Mouse (Mus musculus) embryonic facial prominence, embryonic 10.5 days (tissue): ENCODE measurements around the gene Cma1. TPM values are rescaled to one million over a fixed set of nuclear protein-coding genes. Genes with fewer than 3 reads are reported as not detected.

ENCODE experiments used
- DNase-seq: peaks from one replicate; pipeline ENCODE4 v3.0.0-alpha.2; 2017; ENCODE audit warnings: low spot score
- H3K27ac ChIP-seq: fragments of 300-500 bp; sonication (generic); replicated peaks from 2 replicates; pipeline ENCODE4 v1.5.1; 2016; ENCODE audit warnings: mild to moderate bottlenecking
- H3K27me3 ChIP-seq: fragments of 300-500 bp; sonication (generic); replicated peaks from 2 replicates; pipeline ENCODE4 v1.6.1; 2016; ENCODE audit warnings: low read depth, mild to moderate bottlenecking; ENCODE audit not compliant: poor library complexity, severe bottlenecking
- H3K36me3 ChIP-seq: fragments of 300-500 bp; sonication (generic); replicated peaks from 2 replicates; pipeline ENCODE4 v1.6.1; 2016; ENCODE audit warnings: mild to moderate bottlenecking, moderate library complexity
- H3K4me1 ChIP-seq: fragments of 300-500 bp; sonication (generic); 2 replicates; pipeline ENCODE4 v1.6.1; 2016
- H3K4me3 ChIP-seq: fragments of 300-500 bp; sonication (generic); 2 replicates; pipeline ENCODE4 v1.5.1; 2016; ENCODE audit warnings: mild to moderate bottlenecking, moderate library complexity
- H3K9me3 ChIP-seq: fragments of 300-500 bp; sonication (generic); 2 replicates; pipeline ENCODE4 v1.6.1; 2016; ENCODE audit warnings: mild to moderate bottlenecking
- WGBS: fragments of 180-500 bp; shearing (Covaris S2); methylation state at CpG from one replicate; pipeline ENCODE4 v1.1.7; 2016; 5-methylcytosine and 5-hydroxymethylcytosine counted together
- polyA plus RNA-seq: library from polyadenylated mRNA; unstranded; fragments of >200 nt; fragmentation: Nextera tagmentation; extraction: Ambion mirVana; gene quantifications from 2 replicates; pipeline ENCODE4 v1.2.1, GENCODE M21; 2016

Gene Cma1
- polyA plus RNA-seq, 1 experiment from 2014 or later: not detected

DNA sequence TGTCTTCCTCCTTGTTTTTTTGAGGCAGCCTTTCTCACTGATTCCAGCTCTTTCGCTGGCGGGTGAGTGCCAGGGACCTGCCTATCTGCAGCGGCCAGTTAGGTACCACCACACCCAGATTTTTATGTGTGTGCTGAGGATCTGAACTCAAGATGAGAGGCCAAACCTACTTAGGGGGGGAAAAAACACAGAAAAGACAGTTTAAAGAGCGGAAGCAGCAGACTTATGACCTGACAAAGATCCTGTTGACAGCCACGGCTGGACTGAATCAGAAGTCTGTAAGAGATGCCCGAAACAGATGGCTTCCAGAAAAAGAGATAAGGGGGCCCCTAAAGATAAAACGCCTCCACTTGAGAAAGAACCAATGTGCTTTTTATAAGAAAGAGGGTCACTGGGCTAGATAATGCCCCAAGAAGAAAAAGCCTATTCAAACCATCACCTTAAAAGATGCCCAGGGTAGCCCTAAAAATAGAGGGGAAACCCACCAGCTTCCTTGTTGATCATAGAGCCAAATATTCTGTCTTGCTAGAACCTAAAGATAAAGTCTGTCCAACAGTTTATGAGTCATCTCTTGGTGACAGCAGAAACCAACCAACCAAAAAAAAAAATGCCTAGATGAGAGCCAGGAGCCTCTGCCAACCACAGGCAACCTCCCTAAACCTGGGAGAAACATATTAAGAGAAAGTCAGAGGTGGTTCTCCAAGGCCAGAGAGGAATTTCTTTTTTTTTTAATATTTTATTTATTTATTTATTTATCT, 21.8 kb downstream of the Cma1 start:
- WGBS: 75% methylated on average over 7 of the region's 7 CpGs
- no peak for DNase-seq
- peaks cover 18% of the 10 kb centered on the region for H3K4me1 ChIP-seq
- H3K27me3 ChIP-seq: peaks cover 12% of the 10 kb centered on the region; the same call in 1 of the 2 replicates
- no peak overlapping the region for H3K27ac ChIP-seq
- no peaks in the 10 kb centered on the region for H3K9me3 ChIP-seq
- no peak overlapping the region for H3K4me3 ChIP-seq
- no peaks in the 10 kb centered on the region for H3K36me3 ChIP-seq

DNA sequence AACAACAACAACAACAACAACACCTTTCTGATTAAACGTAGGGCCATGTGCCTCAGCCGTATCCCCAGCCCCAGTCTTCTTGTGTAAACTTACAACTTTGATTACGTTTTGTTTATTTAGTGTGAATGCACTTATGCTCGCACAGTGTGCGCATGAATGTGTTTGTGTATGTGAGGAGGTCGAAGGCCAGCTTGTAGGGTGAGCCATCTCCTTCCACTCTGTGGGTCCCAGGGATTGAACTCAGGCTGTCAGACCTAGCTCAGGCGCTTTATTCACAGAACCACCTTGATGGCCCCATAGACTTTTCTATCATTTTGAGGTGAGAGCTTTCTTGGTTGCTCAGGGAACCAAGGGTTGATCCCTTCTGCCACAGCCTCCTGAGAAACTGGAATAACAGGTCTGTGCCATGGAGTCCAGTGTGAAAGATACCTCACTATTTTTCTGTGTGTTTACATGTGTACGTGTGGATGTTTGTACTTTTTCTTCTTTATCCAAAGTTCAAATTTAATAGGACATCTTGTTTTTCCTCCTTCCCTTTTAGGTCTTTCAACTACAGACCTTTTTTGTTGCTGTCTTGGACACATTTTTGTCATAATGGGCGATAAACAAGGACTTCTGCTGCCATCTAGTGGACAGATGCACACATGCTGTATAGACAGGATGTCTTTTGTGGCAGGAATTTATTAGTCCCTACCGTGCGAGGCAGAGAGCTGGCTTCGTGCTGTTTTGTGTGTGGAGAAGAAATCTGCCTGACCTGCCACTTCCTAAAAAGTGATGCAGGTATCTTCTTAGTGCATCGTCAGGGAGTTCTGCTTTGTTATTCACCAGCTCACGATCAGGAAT, 26.0 kb downstream of the Cma1 start:
- peaks cover 18% of the 10 kb centered on the region for H3K4me1 ChIP-seq
- peaks cover 12% of the 10 kb centered on the region; the same call in 1 of the 2 replicates for H3K27me3 ChIP-seq
- H3K9me3 ChIP-seq: no peaks in the 10 kb centered on the region; the same call in 1 of the 2 replicates
- DNase-seq: peak; percentile 78
- 38% methylated on average over 14 of the region's 14 CpGs for WGBS
- no peaks in the 10 kb centered on the region for H3K36me3 ChIP-seq
- peak overlapping the region; percentile 66 for H3K27ac ChIP-seq
- H3K4me3 ChIP-seq: no peak overlapping the region

DNA sequence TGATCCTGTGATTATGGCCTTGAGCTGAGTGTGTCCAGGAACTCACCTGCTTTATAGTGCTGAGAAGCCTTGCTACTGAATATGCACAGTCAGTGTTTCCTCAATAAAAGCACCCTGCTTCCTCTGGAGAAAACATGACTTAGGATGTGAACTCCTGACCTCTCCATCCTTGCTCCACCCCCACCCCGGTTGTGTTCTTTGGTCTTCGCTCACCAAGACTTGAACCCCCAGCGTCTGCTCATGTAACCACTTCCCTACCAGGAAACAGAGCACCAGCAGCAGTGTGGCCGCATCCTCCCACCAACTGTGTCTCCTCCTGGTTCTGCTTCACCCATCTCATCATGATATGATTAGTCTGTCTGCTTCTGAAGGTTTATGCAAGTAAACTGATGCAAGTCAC, 31.1 kb downstream of the Cma1 start:
- Histone ChIP-seq H3K27me3 (no peaks in the 10 kb centered on the region), H3K9me3 (no peaks in the 10 kb centered on the region; the same call in 1 of the 2 replicates), H3K4me1 (peaks cover 2% of the 10 kb centered on the region; the same call in 1 of the 2 replicates), H3K27ac (no peak overlapping the region), H3K36me3 (no peaks in the 10 kb centered on the region), H3K4me3 (no peak overlapping the region)
- WGBS: 44% methylated on average over 4 of the region's 4 CpGs
- no peak for DNase-seq

DNA sequence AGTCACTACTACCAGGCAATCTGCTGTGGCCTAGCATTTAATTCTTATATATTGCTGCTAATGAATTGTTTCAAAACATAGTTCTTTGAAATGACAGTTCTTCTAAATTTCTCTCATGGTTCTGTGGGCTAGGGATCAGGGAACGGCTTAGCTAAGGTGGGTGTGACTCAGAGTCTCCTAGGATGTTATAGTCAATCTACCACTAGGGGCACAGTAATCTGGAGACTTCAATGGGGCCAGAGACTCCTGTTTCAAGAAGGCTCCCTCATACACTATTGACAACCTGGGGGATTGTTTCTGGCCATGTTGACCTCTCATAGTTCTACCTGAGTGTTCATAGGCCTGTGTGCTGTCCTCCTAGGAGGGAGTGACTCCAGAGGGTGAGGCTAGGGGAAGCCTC, 39.0 kb downstream of the Cma1 start:
- Histone ChIP-seq H3K27ac (no peak overlapping the region), H3K4me1 (peaks cover 7% of the 10 kb centered on the region), H3K27me3 (no peaks in the 10 kb centered on the region), H3K9me3 (no peaks in the 10 kb centered on the region), H3K36me3 (no peaks in the 10 kb centered on the region), H3K4me3 (no peak overlapping the region)
- no peak for DNase-seq
- WGBS: 39% methylated on average over 1 of the region's 1 CpGs

DNA sequence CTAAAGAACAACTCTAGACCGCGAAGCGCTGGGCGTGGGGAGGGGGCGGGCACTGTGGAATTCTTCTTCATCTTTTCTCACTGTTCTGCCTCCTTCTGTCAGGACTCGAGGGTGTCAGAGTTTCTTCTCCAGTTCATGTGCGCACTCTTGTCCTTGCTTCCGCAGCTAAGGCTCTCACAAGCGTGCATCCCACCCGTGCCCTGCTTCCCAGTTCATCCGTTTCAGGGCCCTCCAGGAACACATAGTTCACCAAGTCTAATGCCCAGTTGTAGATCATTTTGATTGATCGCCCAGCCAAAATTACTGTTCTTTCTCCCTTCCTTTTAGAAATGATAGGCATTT, 44.1 kb downstream of the Cma1 start:
- Histone ChIP-seq H3K27ac (peak overlapping the region; percentile 87), H3K27me3 (no peaks in the 10 kb centered on the region), H3K4me1 (peaks cover 25% of the 10 kb centered on the region), H3K36me3 (peaks cover 34% of the 10 kb centered on the region), H3K4me3 (peak overlapping the region; percentile 64), H3K9me3 (no peaks in the 10 kb centered on the region)
- no peak for DNase-seq
- 9% methylated on average over 12 of the region's 12 CpGs for WGBS

DNA sequence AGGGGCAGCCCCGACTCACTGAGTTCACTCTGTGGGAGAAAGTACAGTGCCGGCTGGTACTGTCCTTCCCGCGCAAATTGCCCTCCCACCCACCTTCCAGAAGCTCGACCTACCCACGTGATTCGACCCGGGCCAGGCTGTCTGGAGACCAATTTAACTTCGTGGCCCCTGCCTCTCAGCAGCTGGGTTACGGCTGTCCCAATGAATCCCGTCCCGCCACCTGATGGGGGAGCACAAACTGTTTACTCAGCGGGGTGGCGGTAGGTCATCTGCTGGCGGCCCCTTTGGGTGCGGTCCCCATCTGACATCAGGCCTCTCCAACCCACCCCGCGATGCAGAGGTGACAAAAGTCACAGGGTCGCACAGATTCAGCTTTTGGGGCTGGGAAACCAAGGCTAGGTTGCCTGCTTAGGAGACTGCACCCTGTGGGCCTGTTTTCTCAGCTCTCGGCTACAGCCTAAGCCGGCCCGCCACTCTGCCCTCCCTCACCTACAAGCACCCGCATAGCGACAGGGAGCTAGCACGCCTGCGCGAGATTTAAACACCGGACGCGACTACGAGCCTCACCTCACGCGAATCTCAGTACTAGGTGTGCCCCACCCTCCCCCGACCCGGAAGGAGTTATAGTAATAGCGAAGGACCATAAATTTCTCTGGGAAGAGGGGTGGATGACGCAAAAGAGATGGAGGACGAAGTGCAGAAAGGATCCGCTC, 44.6 kb downstream of the Cma1 start, which contains the start of gene Sdr39u1:
Gene Sdr39u1 (minus strand): TSS at position 593 of the 713 bp plus-strand sequence.
- no peaks in the 10 kb centered on the region for H3K27me3 ChIP-seq
- peak within 1 kb of the TSS; percentile 64 for H3K4me3 ChIP-seq
- H3K27ac ChIP-seq: peak within 1 kb of the TSS; percentile 87
- H3K36me3 ChIP-seq: peaks cover 40% of the 10 kb centered on the region
- peaks cover 25% of the 10 kb centered on the region for H3K4me1 ChIP-seq
- WGBS: 2% methylated on average over 39 of the region's 39 CpGs
- no peaks in the 10 kb centered on the region for H3K9me3 ChIP-seq
- peak; percentile 91 for DNase-seq

DNA sequence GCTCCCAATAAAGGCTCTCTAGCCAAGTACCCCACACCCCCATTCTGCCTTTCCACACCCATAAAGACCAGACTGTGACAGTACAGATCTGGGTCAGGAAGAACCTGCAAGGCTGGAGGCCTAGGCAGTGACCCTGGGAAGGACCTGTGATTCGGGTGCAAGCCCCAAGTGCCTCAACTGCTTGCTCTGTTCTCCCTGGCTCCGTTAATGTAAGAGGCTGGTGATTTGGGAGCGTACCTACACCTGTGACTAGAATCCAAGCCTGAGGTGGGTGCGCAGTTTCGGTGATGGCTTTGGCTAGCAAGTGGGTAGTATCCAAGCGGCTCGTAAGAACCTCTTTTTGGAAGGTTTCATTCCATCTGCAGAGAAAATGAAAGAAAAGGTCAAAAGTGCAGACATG, 45.5 kb downstream of the Cma1 start:
- Histone ChIP-seq H3K27me3 (no peaks in the 10 kb centered on the region), H3K27ac (no peak overlapping the region), H3K4me3 (peak overlapping the region; percentile 64; the same call in 1 of the 2 replicates), H3K36me3 (peaks cover 49% of the 10 kb centered on the region), H3K9me3 (no peaks in the 10 kb centered on the region), H3K4me1 (peaks cover 25% of the 10 kb centered on the region)
- WGBS: 91% methylated on average over 7 of the region's 7 CpGs
- no peak for DNase-seq

DNA sequence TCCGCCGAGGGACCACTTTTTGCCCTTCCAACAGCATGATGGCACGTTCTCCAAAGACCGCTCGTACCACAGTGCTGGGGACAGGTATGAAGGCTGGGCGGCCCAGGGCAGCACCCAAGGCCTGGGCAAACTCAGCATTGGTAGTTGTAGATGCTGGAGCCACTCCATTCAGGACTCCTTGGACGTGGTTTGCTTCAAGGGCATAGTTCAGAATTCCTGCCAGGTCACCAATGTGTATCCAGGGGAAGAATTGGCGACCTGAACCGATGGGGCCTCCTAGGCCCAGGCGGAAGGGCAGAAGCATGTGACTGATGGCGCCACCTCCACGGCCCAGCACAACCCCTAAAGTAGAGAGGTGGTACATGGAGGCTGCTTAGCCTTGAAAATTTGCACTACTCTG, 46.8 kb downstream of the Cma1 start:
- no peaks in the 10 kb centered on the region for H3K9me3 ChIP-seq
- H3K27ac ChIP-seq: no peak overlapping the region
- 93% methylated on average over 12 of the region's 12 CpGs for WGBS
- H3K4me1 ChIP-seq: peaks cover 25% of the 10 kb centered on the region
- no peaks in the 10 kb centered on the region for H3K27me3 ChIP-seq
- H3K36me3 ChIP-seq: peaks cover 61% of the 10 kb centered on the region
- no peak for DNase-seq
- no peak overlapping the region for H3K4me3 ChIP-seq

Other genes starting within 250 kb of the Cma1 start
- gene Tgm1, start 230.7 kb downstream of the Cma1 start, polyA plus RNA-seq: 0.70 and 0.90 TPM in 2 replicates
- 29.7 and 35.3 TPM in 2 replicates for gene Rabggta, start 222.4 kb downstream of the Cma1 start, polyA plus RNA-seq
- 57.4 and 69.6 TPM in 2 replicates for gene Dhrs1, start 199.0 kb downstream of the Cma1 start, polyA plus RNA-seq
- gene Nop9, start 199.0 kb downstream of the Cma1 start, polyA plus RNA-seq: 59.1 and 64.5 TPM in 2 replicates
- gene Cideb, start 186.2 kb downstream of the Cma1 start, polyA plus RNA-seq: 0.16 TPM in 1 of 2 replicates, not detected in the other
- 0.13 and 0.39 TPM in 2 replicates for gene Ltb4r2, start 183.2 kb downstream of the Cma1 start, polyA plus RNA-seq
- 0.10 and 0.35 TPM in 2 replicates for gene Ltb4r1, start 178.7 kb downstream of the Cma1 start, polyA plus RNA-seq
- gene Adcy4, start 160.6 kb downstream of the Cma1 start, polyA plus RNA-seq: 10.7 and 11.4 TPM in 2 replicates
- gene Ripk3, start 155.8 kb downstream of the Cma1 start, polyA plus RNA-seq: 21.4 and 24.1 TPM in 2 replicates
- 94.5 and 113 TPM in 2 replicates for gene Nfatc4, start 121.5 kb downstream of the Cma1 start, polyA plus RNA-seq
- gene Nynrin, start 90.7 kb downstream of the Cma1 start, polyA plus RNA-seq: 36.0 and 38.1 TPM in 2 replicates
- gene Cbln3, start 60.3 kb downstream of the Cma1 start, polyA plus RNA-seq: 0.09 and 0.15 TPM in 2 replicates
- 31.0 and 33.0 TPM in 2 replicates for gene Khnyn, start 59.7 kb downstream of the Cma1 start, polyA plus RNA-seq
- gene Sdr39u1, start 44.4 kb downstream of the Cma1 start, polyA plus RNA-seq: 45.5 and 57.5 TPM in 2 replicates
- not detected in 2 replicates for gene Cma2, start 6.3 kb upstream of the Cma1 start, polyA plus RNA-seq
- not detected in 2 replicates for gene Mcpt1, start 73.3 kb upstream of the Cma1 start, polyA plus RNA-seq
- gene Mcpt9, start 85.8 kb upstream of the Cma1 start, polyA plus RNA-seq: not detected in 2 replicates
- not detected in 2 replicates for gene Mcpt2, start 97.4 kb upstream of the Cma1 start, polyA plus RNA-seq
- not detected in 2 replicates for gene Mcpt4, start 117.6 kb upstream of the Cma1 start, polyA plus RNA-seq
- not detected in 2 replicates for gene Mcpt8, start 140.6 kb upstream of the Cma1 start, polyA plus RNA-seq
- gene Ctsg, start 157.9 kb upstream of the Cma1 start, polyA plus RNA-seq: not detected in 2 replicates
- gene Gzme, start 175.9 kb upstream of the Cma1 start, polyA plus RNA-seq: not detected in 2 replicates
- gene Gzmd, start 187.9 kb upstream of the Cma1 start, polyA plus RNA-seq: not detected in 2 replicates
- gene Gzmg, start 214.9 kb upstream of the Cma1 start, polyA plus RNA-seq: not detected in 2 replicates
- not detected in 2 replicates for gene Gzmn, start 229.9 kb upstream of the Cma1 start, polyA plus RNA-seq